Mouse (Mus musculus): ENCODE results near the gene Gm20821.
"Not testable (repeated sequence)": the region's sequence is repeated elsewhere in the genome, so short reads cannot be mapped to it uniquely, and the experiment has no call there.

Gm20821 gene

GRCm38 (mm10) chrY:9781504-9781903 is at the start of gene Gm20821:
Gene Gm20821, plus strand, starts transcription at chrY:9781804.
- not testable (repeated sequence) for DNase-seq

Data from lung, postnatal 14 days (tissue).